Mouse (Mus musculus): ENCODE measurements at regions not wholly inside any gene's neighbourhood (a gene's known extent, or its start where the extent isn't known, plus 50 kb on each side); places are given as distances from the start of the nearest gene placed in this dataset.

GRCm38 (mm10) chr4:103421541-103421951 lies 107.9 kb downstream of the Oma1 start:
- ATAC-seq (ENCODE audit: insufficient number of reproducible peaks, low FRiP score, low TSS enrichment), result no peak

GRCm38 (mm10) chr4:103441383-103441782 lies 127.8 kb downstream of the Oma1 start:
- ATAC-seq (ENCODE audit: insufficient number of reproducible peaks, low FRiP score, low TSS enrichment), result peak; percentile 53; the same call in 1 of the 2 replicates

- no peak for ATAC-seq (ENCODE audit: insufficient number of reproducible peaks, low FRiP score, low TSS enrichment)
Measured at GRCm38 (mm10) chr4:103441955-103442354, 128.3 kb downstream of the Oma1 start.

GRCm38 (mm10) chr4:103449276-103449675 lies 135.7 kb downstream of the Oma1 start:
- no peak for ATAC-seq (ENCODE audit: insufficient number of reproducible peaks, low FRiP score, low TSS enrichment)

GRCm38 (mm10) chr4:103450121-103450520 lies 136.5 kb downstream of the Oma1 start:
- no peak for ATAC-seq (ENCODE audit: insufficient number of reproducible peaks, low FRiP score, low TSS enrichment)

- ATAC-seq (ENCODE audit: insufficient number of reproducible peaks, low FRiP score, low TSS enrichment), result no peak
Measured at GRCm38 (mm10) chr4:103455458-103455857, 141.8 kb downstream of the Oma1 start.

- no peak for ATAC-seq (ENCODE audit: insufficient number of reproducible peaks, low FRiP score, low TSS enrichment)
Measured at GRCm38 (mm10) chr4:103466019-103466589, 152.5 kb downstream of the Oma1 start.

- ATAC-seq (ENCODE audit: insufficient number of reproducible peaks, low FRiP score, low TSS enrichment), result no peak
Measured at GRCm38 (mm10) chr4:103475596-103475995, 143.6 kb upstream of the Dab1 start.

- ATAC-seq (ENCODE audit: insufficient number of reproducible peaks, low FRiP score, low TSS enrichment), result no peak
Measured at GRCm38 (mm10) chr4:103486140-103486965, 132.8 kb upstream of the Dab1 start.

GRCm38 (mm10) chr4:103508435-103508834 lies 110.7 kb upstream of the Dab1 start:
- no peak for ATAC-seq (ENCODE audit: insufficient number of reproducible peaks, low FRiP score, low TSS enrichment)

GRCm38 (mm10) chr4:103512901-103513300 lies 106.3 kb upstream of the Dab1 start:
- ATAC-seq (ENCODE audit: insufficient number of reproducible peaks, low FRiP score, low TSS enrichment), result no peak

- no peak for ATAC-seq (ENCODE audit: insufficient number of reproducible peaks, low FRiP score, low TSS enrichment)
Measured at GRCm38 (mm10) chr4:103521870-103522609, 97.1 kb upstream of the Dab1 start.

GRCm38 (mm10) chr4:103536534-103537265 lies 82.5 kb upstream of the Dab1 start:
- ATAC-seq (ENCODE audit: insufficient number of reproducible peaks, low FRiP score, low TSS enrichment), result no peak

GRCm38 (mm10) chr4:103540960-103541359 lies 78.2 kb upstream of the Dab1 start:
- no peak for ATAC-seq (ENCODE audit: insufficient number of reproducible peaks, low FRiP score, low TSS enrichment)

- ATAC-seq (ENCODE audit: insufficient number of reproducible peaks, low FRiP score, low TSS enrichment), result peak; percentile 69; the same call in 1 of the 2 replicates
Measured at GRCm38 (mm10) chr4:103547297-103547696, 71.9 kb upstream of the Dab1 start.

GRCm38 (mm10) chr4:103552476-103552875 lies 66.7 kb upstream of the Dab1 start:
- ATAC-seq (ENCODE audit: insufficient number of reproducible peaks, low FRiP score, low TSS enrichment), result no peak

GRCm38 (mm10) chr4:103553188-103553587 lies 66.0 kb upstream of the Dab1 start:
- no peak for ATAC-seq (ENCODE audit: insufficient number of reproducible peaks, low FRiP score, low TSS enrichment)

GRCm38 (mm10) chr4:103554597-103554996 lies 64.6 kb upstream of the Dab1 start:
- no peak for ATAC-seq (ENCODE audit: insufficient number of reproducible peaks, low FRiP score, low TSS enrichment)

All from cerebellum, adult (tissue).